Mouse (Mus musculus) kidney, embryonic 15.5 days (tissue): ENCODE measurements around the gene Pcyt2. TPM values are rescaled to one million over a fixed set of nuclear protein-coding genes. Genes with fewer than 3 reads are reported as not detected.

Experiments used
- ATAC-seq: fragments of 200-750 bp; cut with Nextera tagmentation; replicated peaks from 2 replicates; pipeline ENCODE4 v1.8.0; 2017; ENCODE audit warnings: moderate TSS enrichment; ENCODE audit not compliant: low FRiP score
- H3K27ac ChIP-seq: fragments of 300-500 bp; sonication (generic); 2 replicates; pipeline ENCODE4 v1.5.1; 2015; ENCODE audit warnings: mild to moderate bottlenecking, inconsistent platforms
- H3K27me3 ChIP-seq: fragments of 300-500 bp; sonication (generic); 2 replicates; pipeline ENCODE4 v1.6.1; 2015; ENCODE audit warnings: inconsistent platforms
- H3K36me3 ChIP-seq: fragments of 300-500 bp; sonication (generic); 2 replicates; pipeline ENCODE4 v1.6.1; 2015; ENCODE audit warnings: inconsistent platforms
- H3K4me1 ChIP-seq: fragments of 300-500 bp; sonication (generic); 2 replicates; pipeline ENCODE4 v1.6.1; 2015; ENCODE audit warnings: inconsistent platforms
- H3K4me2 ChIP-seq: fragments of 300-500 bp; sonication (generic); 2 replicates; pipeline ENCODE4 v1.6.1; 2015; ENCODE audit warnings: moderate library complexity, mild to moderate bottlenecking, inconsistent platforms
- H3K4me3 ChIP-seq: fragments of 300-500 bp; sonication (generic); replicated peaks from 2 replicates; pipeline ENCODE4 v1.5.1; 2015; ENCODE audit warnings: mild to moderate bottlenecking, inconsistent platforms
- H3K9ac ChIP-seq: fragments of 300-500 bp; sonication (generic); 2 replicates; pipeline ENCODE4 v1.6.1; 2015; ENCODE audit warnings: mild to moderate bottlenecking, inconsistent platforms
- H3K9me3 ChIP-seq: fragments of 300-500 bp; sonication (generic); replicated peaks from 2 replicates; pipeline ENCODE4 v1.6.1; 2016; ENCODE audit warnings: inconsistent platforms
- WGBS: fragments of 180-500 bp; shearing (Covaris S2); methylation state at CpG from one replicate; pipeline ENCODE4 v1.1.7; 2015; ENCODE audit warnings: mixed read lengths; 5-methylcytosine and 5-hydroxymethylcytosine counted together
- microRNA-seq: library from miRNA; unstranded; fragments of <30 nt; microRNA quantifications from one replicate; pipeline ENCODE4, GENCODE M21; 2016
- polyA plus RNA-seq: library from polyadenylated mRNA; unstranded; fragments of >200 nt; fragmentation: Nextera tagmentation; extraction: Ambion mirVana; gene quantifications from 2 replicates; pipeline ENCODE4 v1.2.1, GENCODE M21; 2015

The Pcyt2 gene
- polyA plus RNA-seq, 1 experiment from 2014 or later, result 140 TPM

DNA sequence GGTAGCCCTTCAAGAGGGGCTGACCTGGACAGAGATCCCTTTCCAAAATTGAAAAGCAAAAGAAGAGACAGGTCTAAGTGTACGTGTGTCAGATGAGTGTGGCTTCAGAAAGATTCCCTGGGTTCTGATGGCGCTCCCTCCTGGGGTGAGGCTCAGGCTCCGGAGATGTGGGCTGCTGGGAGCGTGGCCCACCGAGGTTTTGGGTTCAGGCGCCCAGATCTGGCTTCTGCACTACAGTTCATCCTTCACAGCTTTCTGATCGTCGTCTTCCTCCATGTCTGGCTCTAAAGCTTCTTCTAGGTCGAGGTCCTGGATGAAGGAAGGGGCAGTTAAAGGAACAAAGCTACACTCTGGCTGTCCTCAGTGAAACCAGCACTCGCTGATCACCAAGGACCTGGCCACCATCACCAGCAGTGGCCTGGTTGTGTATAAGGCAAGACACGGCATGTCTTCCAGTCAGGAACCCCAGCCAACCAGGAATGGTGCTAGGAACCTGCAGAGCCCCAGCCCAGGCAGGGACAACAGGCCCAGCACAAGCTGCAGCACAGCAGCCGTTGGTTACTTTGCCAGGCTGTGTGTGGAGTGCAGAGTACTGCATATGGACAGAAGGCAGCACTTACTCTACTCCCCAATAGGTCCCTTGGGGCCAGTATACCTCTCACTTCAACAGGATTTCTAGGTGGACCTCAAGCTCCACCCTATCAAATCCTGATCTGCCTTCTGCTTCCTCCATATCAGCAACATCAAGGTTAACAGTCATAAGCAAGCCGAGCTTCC is 56.6 kb downstream of the Pcyt2 start:
- no peaks in the 10 kb centered on the region for H3K27me3 ChIP-seq
- no peak overlapping the region for H3K4me3 ChIP-seq
- WGBS, result 92% methylated on average over 13 of the region's 13 CpGs
- H3K9ac ChIP-seq, result no peak overlapping the region
- H3K27ac ChIP-seq, result no peak overlapping the region
- no peak for ATAC-seq
- peaks cover 79% of the 10 kb centered on the region for H3K36me3 ChIP-seq
- no peak overlapping the region for H3K4me2 ChIP-seq
- no peaks in the 10 kb centered on the region for H3K9me3 ChIP-seq
- no peaks in the 10 kb centered on the region for H3K4me1 ChIP-seq

Small RNAs within 50 kb of the gene (microRNA-seq; reads per million reads assigned to microRNA genes)
- 1.0 reads per million for gene Mir6936

Other genes starting within 250 kb of the Pcyt2 start
- gene Faap100, start 239.2 kb downstream of the Pcyt2 start, polyA plus RNA-seq, result 33.1 and 41.9 TPM in 2 replicates
- 33.5 and 34.8 TPM in 2 replicates for gene Nploc4, start 180.2 kb downstream of the Pcyt2 start, polyA plus RNA-seq
- not detected in 2 replicates for gene Tspan10, start 175.3 kb downstream of the Pcyt2 start, polyA plus RNA-seq
- gene Pde6g, start 164.4 kb downstream of the Pcyt2 start, polyA plus RNA-seq, result 0.28 and 0.38 TPM in 2 replicates
- 13.1 and 13.8 TPM in 2 replicates for gene Oxld1, start 159.9 kb downstream of the Pcyt2 start, polyA plus RNA-seq
- 40.5 and 41.9 TPM in 2 replicates for gene Ccdc137, start 159.8 kb downstream of the Pcyt2 start, polyA plus RNA-seq
- gene Arl16, start 150.3 kb downstream of the Pcyt2 start, polyA plus RNA-seq, result 42.7 and 53.3 TPM in 2 replicates
- 166 and 172 TPM in 2 replicates for gene Mrpl12, start 133.3 kb downstream of the Pcyt2 start, polyA plus RNA-seq
- gene Slc25a10, start 126.1 kb downstream of the Pcyt2 start, polyA plus RNA-seq, result 84.6 and 91.9 TPM in 2 replicates
- 2.4 and 2.6 TPM in 2 replicates for gene Gcgr, start 87.2 kb downstream of the Pcyt2 start, polyA plus RNA-seq
- 199 and 212 TPM in 2 replicates for gene Mcrip1, start 68.2 kb downstream of the Pcyt2 start, polyA plus RNA-seq
- 0.49 and 1.4 TPM in 2 replicates for gene Ppp1r27, start 66.8 kb downstream of the Pcyt2 start, polyA plus RNA-seq
- 718 and 736 TPM in 2 replicates for gene P4hb, start 44.7 kb downstream of the Pcyt2 start, polyA plus RNA-seq
- 588 and 644 TPM in 2 replicates for gene Arhgdia, start 36.3 kb downstream of the Pcyt2 start, polyA plus RNA-seq
- gene Alyref, start 19.6 kb downstream of the Pcyt2 start, polyA plus RNA-seq, result 494 TPM in 2 replicates
- gene Anapc11, start 19.5 kb downstream of the Pcyt2 start, polyA plus RNA-seq, result 193 and 206 TPM in 2 replicates
- gene Npb, start 9.5 kb downstream of the Pcyt2 start, polyA plus RNA-seq, result 24.4 and 25.2 TPM in 2 replicates
- gene Sirt7, start 7.3 kb upstream of the Pcyt2 start, polyA plus RNA-seq, result 32.7 and 33.9 TPM in 2 replicates
- gene Mafg, start 15.7 kb upstream of the Pcyt2 start, polyA plus RNA-seq, result 32.2 and 35.9 TPM in 2 replicates
- 25.4 and 29.3 TPM in 2 replicates for gene Pycr1, start 25.8 kb upstream of the Pcyt2 start, polyA plus RNA-seq
- 0.28 and 0.29 TPM in 2 replicates for gene Myadml2, start 30.2 kb upstream of the Pcyt2 start, polyA plus RNA-seq
- gene Notum, start 43.2 kb upstream of the Pcyt2 start, polyA plus RNA-seq, result 5.2 and 7.7 TPM in 2 replicates
- 127 and 144 TPM in 2 replicates for gene Aspscr1, start 55.0 kb upstream of the Pcyt2 start, polyA plus RNA-seq
- gene Cenpx, start 95.8 kb upstream of the Pcyt2 start, polyA plus RNA-seq, result 164 and 176 TPM in 2 replicates
- gene Lrrc45, start 96.0 kb upstream of the Pcyt2 start, polyA plus RNA-seq, result 52.9 and 66.0 TPM in 2 replicates
- gene Rac3, start 103.5 kb upstream of the Pcyt2 start, polyA plus RNA-seq, result 27.6 and 31.0 TPM in 2 replicates
- gene Dcxr, start 109.3 kb upstream of the Pcyt2 start, polyA plus RNA-seq, result 31.9 and 32.1 TPM in 2 replicates
- gene Cbr2, start 114.2 kb upstream of the Pcyt2 start, polyA plus RNA-seq, result 2.4 and 3.4 TPM in 2 replicates
- gene Hmga1b, start 144.9 kb upstream of the Pcyt2 start, polyA plus RNA-seq, result 3.8 and 6.1 TPM in 2 replicates
- 36.5 and 39.9 TPM in 2 replicates for gene Rfng, start 166.3 kb upstream of the Pcyt2 start, polyA plus RNA-seq
- gene Gps1, start 166.3 kb upstream of the Pcyt2 start, polyA plus RNA-seq, result 200 and 215 TPM in 2 replicates
- gene Dus1l, start 178.5 kb upstream of the Pcyt2 start, polyA plus RNA-seq, result 74.2 and 87.2 TPM in 2 replicates
- 44.1 and 51.8 TPM in 2 replicates for gene Fasn, start 206.6 kb upstream of the Pcyt2 start, polyA plus RNA-seq